Mouse (Mus musculus) intestine, embryonic 16.5 days (tissue): ENCODE measurements at regions not wholly inside any gene's neighbourhood (a gene's known extent, or its start where the extent isn't known, plus 50 kb on each side); places are given as distances from the start of the nearest gene placed in this dataset.

Experiments
- ATAC-seq: fragments of 200-750 bp; cut with Nextera tagmentation; 2 replicates; pipeline ENCODE4 v1.8.0; 2017; ENCODE audit warnings: moderate TSS enrichment, moderate library complexity
- H3K27ac ChIP-seq: fragments of 300-500 bp; sonication (generic); 2 replicates; pipeline ENCODE4 v1.5.1; 2014; ENCODE audit warnings: mild to moderate bottlenecking, low read length
- H3K27me3 ChIP-seq: fragments of 300-500 bp; sonication (generic); replicated peaks from 2 replicates; pipeline ENCODE4 v1.6.1; 2014; ENCODE audit warnings: low read length, control low read depth, mixed read lengths; ENCODE audit not compliant: control insufficient read depth, insufficient read depth
- H3K36me3 ChIP-seq: fragments of 300-500 bp; sonication (generic); 2 replicates; pipeline ENCODE4 v1.6.1; 2014; ENCODE audit warnings: low read length, control low read depth; ENCODE audit not compliant: control insufficient read depth, insufficient read depth
- H3K4me1 ChIP-seq: fragments of 300-500 bp; sonication (generic); 2 replicates; pipeline ENCODE4 v1.6.1; 2014; ENCODE audit warnings: low read length, control low read depth, mixed read lengths; ENCODE audit not compliant: control insufficient read depth, insufficient read depth
- H3K4me2 ChIP-seq: fragments of 300-500 bp; sonication (generic); 2 replicates; pipeline ENCODE4 v1.6.1; 2014; ENCODE audit warnings: low read depth, low read length, control low read depth
- H3K4me3 ChIP-seq: fragments of 300-500 bp; sonication (generic); 2 replicates; pipeline ENCODE4 v1.5.1; 2014; ENCODE audit warnings: mild to moderate bottlenecking, low read length
- H3K9ac ChIP-seq: fragments of 300-500 bp; sonication (generic); 2 replicates; pipeline ENCODE4 v1.6.1; 2014; ENCODE audit warnings: low read depth, low read length
- H3K9me3 ChIP-seq: fragments of 300-500 bp; sonication (generic); 2 replicates; pipeline ENCODE4 v1.6.1; 2016; ENCODE audit warnings: low read length, control low read depth; ENCODE audit not compliant: control insufficient read depth
- WGBS: fragments of 180-500 bp; shearing (Covaris S2); extraction: QIAGEN DNeasy Blood & Tissue Kit; methylation state at CpG from one replicate; pipeline ENCODE4 v1.1.7; 2014; 5-methylcytosine and 5-hydroxymethylcytosine counted together

DNA sequence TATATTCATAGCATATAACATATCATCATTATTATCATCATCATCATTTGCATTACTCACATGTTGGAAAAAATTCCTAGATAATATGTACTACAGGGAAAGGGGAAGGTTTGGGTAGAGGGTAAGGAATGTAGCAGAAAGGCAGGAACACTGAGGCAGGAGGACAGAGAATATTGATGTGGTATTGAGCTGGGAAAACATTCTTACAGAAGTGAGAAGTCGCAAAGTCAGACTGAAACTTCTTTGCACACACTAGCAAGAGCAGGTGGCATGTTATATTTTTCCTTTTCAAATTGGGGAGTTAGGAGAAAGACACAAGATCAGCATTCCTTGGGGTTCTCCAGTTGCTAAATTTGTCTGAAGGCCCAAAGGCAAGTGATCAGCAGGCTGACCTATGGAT, 97.9 kb downstream of the Atp6v1g3 start:
- WGBS = 88% methylated on average over 1 of the region's 1 CpGs
- Histone ChIP-seq H3K9ac (no peak overlapping the region), H3K4me3 (no peak overlapping the region), H3K4me1 (no peaks in the 10 kb centered on the region), H3K27ac (no peak overlapping the region), H3K27me3 (no peaks in the 10 kb centered on the region), H3K4me2 (no peak overlapping the region), H3K9me3 (no peaks in the 10 kb centered on the region), H3K36me3 (no peaks in the 10 kb centered on the region)
- no peak for ATAC-seq

DNA sequence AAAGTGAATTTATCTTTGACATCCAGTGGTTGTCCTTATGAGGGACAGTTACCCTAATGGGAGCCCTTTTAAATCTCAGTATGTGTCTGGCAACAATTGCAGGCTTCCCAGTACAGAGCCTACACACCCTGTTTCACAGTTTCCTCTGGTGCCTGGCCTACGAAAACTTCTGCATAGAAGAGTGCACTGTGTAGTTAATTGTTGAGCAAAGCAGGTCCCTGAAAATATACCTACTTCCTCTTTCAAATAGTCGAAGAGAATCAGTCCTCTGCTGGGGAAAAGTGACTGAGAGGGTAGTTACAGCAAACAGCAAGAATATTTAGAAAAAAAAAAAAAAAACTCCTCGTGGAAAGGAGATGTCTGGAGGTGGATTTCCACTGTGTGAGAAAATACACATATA, 110.6 kb downstream of the Atp6v1g3 start:
- no peak for ATAC-seq
- H3K36me3 ChIP-seq = no peaks in the 10 kb centered on the region
- 65% methylated on average over 3 of the region's 3 CpGs for WGBS
- H3K9me3 ChIP-seq = no peaks in the 10 kb centered on the region
- no peak overlapping the region for H3K9ac ChIP-seq
- no peak overlapping the region for H3K4me3 ChIP-seq
- H3K4me2 ChIP-seq = no peak overlapping the region
- no peaks in the 10 kb centered on the region for H3K27me3 ChIP-seq
- H3K4me1 ChIP-seq = peaks cover 4% of the 10 kb centered on the region
- H3K27ac ChIP-seq = no peak overlapping the region

DNA sequence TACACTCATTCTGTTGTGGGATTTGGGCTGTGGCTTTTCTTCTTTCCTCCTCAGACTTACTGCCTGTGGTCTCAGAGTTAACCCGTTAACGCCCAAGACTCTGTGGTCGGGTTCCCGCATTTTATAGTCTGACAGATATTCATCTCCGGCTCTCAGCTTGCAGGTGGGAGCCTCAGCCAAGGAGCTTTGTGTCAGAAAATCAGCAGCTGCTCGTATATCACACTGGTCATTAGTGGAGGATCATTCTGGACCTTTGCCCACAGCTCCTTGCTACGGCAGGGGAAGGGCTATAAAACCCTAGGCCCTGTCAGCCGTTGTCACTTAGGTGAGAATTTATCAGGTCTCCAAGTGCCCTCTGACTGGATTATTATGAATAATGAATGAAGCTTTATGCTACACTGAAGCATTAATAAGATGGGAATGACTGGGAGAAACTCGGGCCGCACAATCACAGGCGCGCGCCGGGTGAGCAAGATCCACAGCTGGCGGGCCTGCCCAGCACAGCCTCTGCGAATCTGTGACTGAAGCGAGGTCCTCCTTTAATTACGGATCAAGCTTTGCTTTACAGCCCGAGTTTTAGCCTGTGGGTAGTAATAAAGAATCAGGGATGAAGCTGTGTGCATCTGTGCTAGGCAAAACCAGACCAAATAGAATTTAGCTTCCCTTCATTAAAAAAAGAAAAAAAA, 111.8 kb downstream of the Atp6v1g3 start:
- 20% methylated on average over 19 of the region's 19 CpGs for WGBS
- Histone ChIP-seq H3K27ac (no peak overlapping the region), H3K4me2 (peak overlapping the region; percentile 27; the same call in 1 of the 2 replicates), H3K4me3 (peak overlapping the region; percentile 19; the same call in 1 of the 2 replicates), H3K9ac (0 out of 2 replicates have a peak overlapping the region, but pooled peaks have one; percentile 10), H3K4me1 (peaks cover 4% of the 10 kb centered on the region), H3K36me3 (no peaks in the 10 kb centered on the region), H3K9me3 (no peaks in the 10 kb centered on the region), H3K27me3 (no peaks in the 10 kb centered on the region)
- no peak for ATAC-seq

DNA sequence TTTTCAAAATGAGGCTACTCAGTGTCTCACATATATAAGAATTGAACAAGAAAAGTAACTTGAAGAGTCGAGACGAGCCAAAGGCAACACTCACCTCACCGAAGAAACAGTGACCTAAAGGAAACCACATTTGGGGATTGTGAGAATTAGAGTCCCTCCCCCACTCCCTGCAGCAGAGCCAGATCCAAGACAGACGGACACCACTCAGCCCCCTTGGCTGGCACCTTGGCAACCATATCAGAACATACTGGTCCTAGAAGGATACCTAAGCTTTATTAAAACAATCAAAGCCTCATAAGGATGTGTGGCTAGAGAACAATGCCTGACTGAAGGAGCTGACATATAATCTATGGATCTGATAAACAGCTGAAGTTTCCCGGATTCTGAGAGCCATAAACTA, 112.5 kb downstream of the Atp6v1g3 start:
- Histone ChIP-seq H3K4me3 (no peak overlapping the region), H3K27ac (no peak overlapping the region), H3K4me1 (peaks cover 4% of the 10 kb centered on the region), H3K9me3 (no peaks in the 10 kb centered on the region), H3K9ac (no peak overlapping the region), H3K36me3 (no peaks in the 10 kb centered on the region), H3K27me3 (no peaks in the 10 kb centered on the region), H3K4me2 (no peak overlapping the region)
- no peak for ATAC-seq
- WGBS = 42% methylated on average over 5 of the region's 5 CpGs

DNA sequence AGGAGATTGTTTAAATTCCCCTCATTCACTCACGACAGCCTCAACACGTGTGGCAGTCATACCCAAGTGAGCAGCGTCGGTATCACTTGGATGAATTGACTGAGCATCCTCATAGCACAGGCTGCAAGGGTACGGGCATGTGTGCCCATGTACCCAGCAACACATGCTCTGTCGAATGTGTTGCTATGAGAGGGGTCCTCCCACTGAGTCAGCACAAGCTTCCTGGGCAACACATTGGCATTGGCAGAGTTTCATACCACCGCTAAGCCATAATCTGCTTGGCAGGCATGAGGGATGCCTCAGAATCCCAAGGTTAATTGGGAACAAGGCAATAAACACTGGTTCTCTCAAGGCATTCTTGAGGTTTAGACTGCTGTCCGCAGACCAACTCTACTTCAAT, 115.1 kb downstream of the Atp6v1g3 start:
- Histone ChIP-seq H3K9ac (no peak overlapping the region), H3K27me3 (no peaks in the 10 kb centered on the region), H3K9me3 (no peaks in the 10 kb centered on the region), H3K36me3 (no peaks in the 10 kb centered on the region), H3K4me2 (no peak overlapping the region), H3K4me3 (no peak overlapping the region), H3K4me1 (peaks cover 4% of the 10 kb centered on the region), H3K27ac (no peak overlapping the region)
- no peak for ATAC-seq
- 87% methylated on average over 8 of the region's 8 CpGs for WGBS

DNA sequence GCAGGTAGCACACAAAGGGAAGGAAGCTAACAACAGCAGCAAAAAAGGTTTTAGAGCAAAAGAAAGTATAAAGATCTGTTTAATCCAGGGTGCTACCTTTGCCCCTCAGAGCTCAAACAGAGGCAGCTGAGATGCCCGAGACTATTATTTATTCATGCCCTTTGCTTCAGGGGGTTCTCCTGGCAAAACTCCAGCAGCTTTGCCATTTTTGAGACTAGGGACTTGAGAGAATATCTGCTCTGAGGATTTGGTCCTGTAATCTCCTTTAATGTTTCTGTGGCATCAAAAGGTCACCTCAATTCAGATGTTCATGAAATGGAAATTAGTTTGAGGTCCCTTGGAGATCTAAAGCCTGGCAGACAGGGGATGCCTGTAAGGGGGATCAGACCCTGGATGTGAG, 116.1 kb downstream of the Atp6v1g3 start:
- peaks cover 4% of the 10 kb centered on the region for H3K4me1 ChIP-seq
- no peak overlapping the region for H3K9ac ChIP-seq
- no peaks in the 10 kb centered on the region for H3K27me3 ChIP-seq
- no peak for ATAC-seq
- H3K4me3 ChIP-seq = no peak overlapping the region
- H3K9me3 ChIP-seq = no peaks in the 10 kb centered on the region
- no peak overlapping the region for H3K4me2 ChIP-seq
- no peaks in the 10 kb centered on the region for H3K36me3 ChIP-seq
- no peak overlapping the region for H3K27ac ChIP-seq
- WGBS = 69% methylated on average over 1 of the region's 1 CpGs

DNA sequence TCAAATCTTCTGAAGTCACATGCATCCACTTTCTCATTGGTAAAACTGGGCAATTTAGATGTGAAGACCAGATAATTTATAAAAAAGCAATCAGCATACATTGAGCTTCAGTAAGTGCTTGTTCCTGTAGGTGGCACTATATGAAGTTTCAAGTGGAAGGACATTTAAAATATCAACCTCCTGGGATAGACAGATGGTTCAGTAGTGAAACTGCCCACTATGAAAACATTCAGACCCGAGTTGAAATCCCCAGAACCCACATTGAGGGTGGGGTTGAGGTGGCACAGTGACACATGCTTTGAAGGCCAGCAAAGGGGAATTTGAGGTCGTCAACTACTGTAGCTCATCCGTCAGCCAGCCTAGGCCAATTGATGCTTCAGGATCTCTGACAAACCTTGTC, 145.1 kb downstream of the Atp6v1g3 start:
- Histone ChIP-seq H3K9me3 (no peaks in the 10 kb centered on the region), H3K4me1 (no peaks in the 10 kb centered on the region), H3K4me2 (no peak overlapping the region), H3K4me3 (no peak overlapping the region), H3K36me3 (no peaks in the 10 kb centered on the region), H3K27ac (no peak overlapping the region), H3K27me3 (no peaks in the 10 kb centered on the region), H3K9ac (no peak overlapping the region)
- no peak for ATAC-seq
- 72% methylated on average over 3 of the region's 3 CpGs for WGBS

DNA sequence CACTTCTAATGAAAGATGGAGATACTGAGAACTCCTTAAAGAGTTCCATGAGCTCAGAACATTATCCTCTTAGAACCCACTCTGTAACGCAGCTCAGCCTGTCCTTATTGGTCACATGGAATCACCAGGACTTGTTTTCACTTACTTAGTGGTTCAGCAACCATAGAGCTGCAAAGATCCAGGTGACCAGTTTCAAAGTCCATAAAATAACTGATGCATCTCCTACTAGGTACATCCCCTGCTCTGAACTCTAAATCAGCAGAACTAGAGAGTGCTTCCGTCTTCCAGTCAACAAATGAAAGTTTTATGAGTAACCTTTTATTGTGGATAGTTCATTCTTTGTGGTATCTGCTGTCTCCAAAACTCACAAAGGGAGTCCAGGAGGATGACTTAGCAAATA, 153.9 kb downstream of the Atp6v1g3 start:
- no peak for ATAC-seq
- no peaks in the 10 kb centered on the region for H3K36me3 ChIP-seq
- H3K27me3 ChIP-seq = no peaks in the 10 kb centered on the region
- 78% methylated on average over 2 of the region's 2 CpGs for WGBS
- no peak overlapping the region for H3K4me3 ChIP-seq
- H3K9me3 ChIP-seq = no peaks in the 10 kb centered on the region
- no peak overlapping the region for H3K9ac ChIP-seq
- no peak overlapping the region for H3K27ac ChIP-seq
- no peaks in the 10 kb centered on the region for H3K4me1 ChIP-seq
- H3K4me2 ChIP-seq = no peak overlapping the region
